Mouse (Mus musculus) mouse trophoblast stem cell (cell line): ENCODE results near the gene Stum.
"Not testable (repeated sequence)": the region's sequence is repeated elsewhere in the genome, so short reads cannot be mapped to it uniquely, and the experiment has no call there.

Experiments used
- in situ Hi-C, 2 experiments: fragments of 300-500 bp; cut with MseI, MboI; formaldehyde crosslinking; loops; 2 replicates in 1 of 2; 3 replicates in 1 of 2; pipeline ENCODE4 v1.15.1; 2025

Gene Stum

DNA sequence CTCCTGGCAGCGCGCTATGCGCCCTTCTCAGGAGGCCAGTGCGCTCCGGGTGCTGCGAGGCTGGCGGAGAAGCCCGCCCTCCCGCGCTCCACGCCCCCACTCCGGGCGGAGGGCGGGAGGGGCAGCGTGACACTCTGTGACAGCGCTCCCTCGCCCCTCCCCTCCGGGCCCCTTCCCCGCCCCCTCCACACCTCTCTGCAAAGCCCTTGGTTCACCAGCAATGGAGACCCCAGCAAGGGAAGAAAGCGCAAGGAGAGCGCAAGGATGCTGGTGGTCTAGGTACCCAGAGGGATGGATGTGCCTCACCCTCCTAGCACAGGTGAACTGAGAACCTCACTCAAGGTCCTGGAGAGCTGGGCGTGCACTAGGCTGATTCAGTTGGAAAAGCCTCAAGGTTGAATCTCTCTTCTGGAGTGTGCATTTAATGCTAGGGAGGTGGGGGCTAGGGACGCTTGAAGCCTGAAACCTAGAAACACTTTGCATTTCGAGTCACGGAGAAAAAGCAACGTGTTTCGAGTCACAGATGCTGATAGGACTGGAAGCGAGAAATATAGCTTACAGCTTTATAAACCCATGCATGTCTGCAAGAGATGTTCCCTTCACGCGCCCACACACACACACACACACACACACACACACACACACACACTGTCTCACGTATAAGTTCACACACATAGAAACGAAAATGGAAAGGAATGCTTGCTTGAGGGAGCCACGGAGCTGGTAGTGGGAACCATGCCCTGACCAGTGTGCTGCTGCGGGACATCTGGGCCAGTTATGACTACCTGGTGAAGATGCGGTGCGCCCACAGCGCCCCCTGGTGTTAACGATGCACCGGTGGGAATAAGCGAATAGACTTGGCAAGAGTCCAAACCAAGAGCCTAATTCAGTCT lies at the start of gene Stum:
TSS of gene Stum (minus strand) at position 106 of the 893 bp plus-strand sequence.
- in situ Hi-C loops: loop anchor here (5.0 to 10.0 kb wide), 2 partner anchors 49 to 51 kb away; no protein-coding TSS in a partner anchor

DNA sequence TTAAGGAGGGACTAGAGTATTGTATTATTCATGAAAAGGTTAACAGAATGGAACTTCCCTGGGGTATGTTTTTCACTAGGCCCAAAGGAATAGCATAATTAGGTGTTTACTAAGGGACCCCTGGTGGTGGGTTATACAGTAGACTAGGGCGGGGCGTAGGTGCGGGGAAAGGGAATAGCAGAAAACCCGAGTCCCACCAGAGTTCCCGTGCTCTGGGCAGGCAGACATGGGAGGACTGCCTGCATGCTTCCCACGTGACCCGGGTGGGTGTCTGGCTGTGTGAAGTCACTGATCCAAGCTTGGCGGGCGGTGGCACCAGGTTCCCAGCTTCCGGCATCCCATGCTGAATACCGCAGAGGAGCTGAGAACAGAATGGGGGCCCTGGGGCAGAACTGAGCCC lies 49.4 kb upstream of the Stum start:
- in situ Hi-C loops: no loop called here

DNA sequence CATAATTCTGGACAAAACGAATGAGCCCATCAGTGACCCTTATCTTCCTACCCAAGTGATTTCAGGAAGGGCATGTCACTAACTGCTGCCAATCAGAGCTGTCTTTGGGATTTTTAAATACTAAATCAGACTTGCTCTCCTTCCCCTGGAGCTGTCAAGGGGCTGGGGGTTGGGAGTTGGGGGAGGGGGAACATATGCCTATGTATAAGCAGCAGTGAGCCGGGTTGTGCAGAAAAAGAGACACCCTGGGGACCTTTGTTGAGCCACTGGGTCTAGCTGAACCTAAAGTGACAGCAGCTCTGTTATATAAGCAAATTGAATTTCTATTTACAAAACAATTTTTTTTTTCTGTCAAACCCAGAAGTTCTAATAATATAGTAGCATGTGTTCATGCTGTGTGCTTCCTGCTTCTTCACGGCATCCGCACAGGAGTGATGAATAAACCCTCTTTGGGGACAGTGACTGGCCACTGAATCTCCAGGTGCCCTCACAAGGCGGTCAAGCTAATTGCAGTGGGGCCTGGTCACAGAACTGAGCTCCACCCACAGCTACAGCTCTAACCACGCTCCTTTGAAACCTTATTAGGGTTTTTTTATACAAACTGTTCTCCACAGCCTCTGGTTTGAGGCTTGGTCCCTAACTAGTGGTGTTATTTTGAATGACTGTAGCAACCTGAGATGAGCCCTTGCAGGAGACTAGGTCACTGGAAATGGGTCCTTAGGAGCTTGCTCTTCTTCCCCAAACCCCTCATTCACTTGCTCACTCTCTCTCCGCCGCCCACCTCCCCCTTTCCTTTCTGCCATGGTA lies 47.4 kb upstream of the Stum start:
- in situ Hi-C loops: no loop called here

DNA sequence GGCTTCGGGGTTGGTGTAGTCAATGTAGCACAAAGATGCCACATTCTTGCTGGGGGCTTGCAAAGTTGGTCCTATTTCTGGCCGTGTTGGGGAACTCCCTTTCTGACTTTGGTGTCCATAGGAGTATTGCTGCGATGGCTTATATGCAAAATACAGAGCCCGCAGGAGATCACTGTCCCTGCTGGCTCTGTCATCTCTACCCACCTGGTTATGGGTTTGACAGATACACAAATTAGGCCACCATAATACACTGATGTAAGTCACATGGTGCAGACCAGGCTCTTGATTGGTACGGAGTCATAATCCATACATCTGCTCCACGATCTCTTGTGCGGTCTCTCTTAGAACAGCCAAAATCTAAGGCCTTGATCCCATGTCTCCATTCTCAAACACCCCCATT lies 46.5 kb upstream of the Stum start:
- in situ Hi-C loops: no loop called here

DNA sequence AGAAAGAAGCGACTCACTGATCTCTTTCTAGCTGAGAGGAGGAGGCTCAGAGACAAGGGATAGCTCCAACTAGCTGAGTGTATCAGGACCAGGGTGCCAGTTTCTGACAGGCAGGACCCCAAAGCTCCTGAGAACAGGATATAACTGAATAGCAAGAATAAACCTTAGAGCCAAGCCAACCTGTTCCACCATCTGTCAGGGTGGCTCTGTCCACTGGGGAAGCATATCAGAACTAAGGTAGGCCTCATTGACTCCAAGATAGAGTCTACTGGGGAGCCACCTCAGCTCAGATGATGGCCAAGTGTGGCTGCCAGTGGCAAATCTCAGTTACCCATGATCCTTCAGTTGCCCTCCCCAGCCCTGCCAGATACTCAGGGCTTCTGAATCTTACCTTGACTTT lies 42.0 kb upstream of the Stum start:
- in situ Hi-C loops: no loop called here

DNA sequence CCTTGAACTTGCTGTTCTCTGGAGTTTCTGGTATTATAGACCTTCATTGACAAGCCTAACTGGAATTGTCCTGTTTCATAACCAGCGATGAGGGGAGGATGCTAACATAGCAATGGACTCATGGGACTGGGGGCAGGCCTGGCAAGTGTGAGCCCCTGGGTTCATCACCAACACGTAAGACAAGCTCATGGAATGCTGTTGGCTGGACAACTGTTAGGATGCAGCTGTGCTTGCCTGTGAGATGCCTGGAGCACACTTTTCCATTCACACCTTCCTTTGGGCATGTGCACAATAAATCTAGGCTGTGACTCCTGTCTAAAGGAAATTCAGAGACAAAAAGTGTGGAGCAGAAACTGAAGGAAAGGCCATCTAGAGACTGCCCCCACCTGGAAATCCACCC lies 40.0 kb upstream of the Stum start:
- in situ Hi-C loops: no loop called here

DNA sequence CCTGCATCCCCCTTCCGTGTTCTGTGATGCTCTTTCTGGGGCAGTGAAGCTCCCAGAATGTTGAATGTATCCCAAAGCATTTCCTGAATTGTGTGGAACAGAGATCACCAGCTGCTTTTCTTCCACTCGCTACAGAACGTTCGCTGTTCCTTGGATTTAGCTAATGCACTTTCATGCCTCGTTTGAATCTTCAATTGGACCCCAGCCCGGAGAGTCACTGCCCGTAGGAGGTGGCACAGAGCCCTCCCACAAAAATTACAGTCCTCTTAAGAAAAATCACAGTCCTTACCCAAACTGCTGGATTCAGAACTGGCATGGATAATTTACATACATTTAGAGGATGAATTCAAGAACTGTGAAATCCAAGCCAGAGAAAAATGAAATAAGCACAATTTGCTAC lies 36.9 kb upstream of the Stum start:
- in situ Hi-C loops: no loop called here

DNA sequence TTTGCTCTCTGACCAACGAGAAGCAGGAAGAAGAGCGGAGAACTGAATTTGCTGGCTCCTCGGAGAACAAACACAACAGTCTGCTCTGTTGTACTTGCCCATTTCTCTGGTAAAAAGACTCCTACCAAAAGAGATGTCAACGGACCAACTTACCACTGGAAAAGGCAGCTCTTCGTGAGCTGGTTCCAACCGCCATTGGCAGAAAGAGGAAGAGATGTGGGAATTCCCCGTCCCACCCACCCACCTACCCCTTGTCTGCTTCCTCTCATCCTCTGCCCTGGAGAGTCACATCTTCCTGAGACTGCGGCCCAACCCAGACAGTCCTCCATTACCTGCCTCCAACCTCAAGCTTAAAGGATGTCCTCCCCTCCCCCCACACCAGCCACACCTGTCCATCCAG lies 36.2 kb upstream of the Stum start:
- in situ Hi-C loops: no loop called here

DNA sequence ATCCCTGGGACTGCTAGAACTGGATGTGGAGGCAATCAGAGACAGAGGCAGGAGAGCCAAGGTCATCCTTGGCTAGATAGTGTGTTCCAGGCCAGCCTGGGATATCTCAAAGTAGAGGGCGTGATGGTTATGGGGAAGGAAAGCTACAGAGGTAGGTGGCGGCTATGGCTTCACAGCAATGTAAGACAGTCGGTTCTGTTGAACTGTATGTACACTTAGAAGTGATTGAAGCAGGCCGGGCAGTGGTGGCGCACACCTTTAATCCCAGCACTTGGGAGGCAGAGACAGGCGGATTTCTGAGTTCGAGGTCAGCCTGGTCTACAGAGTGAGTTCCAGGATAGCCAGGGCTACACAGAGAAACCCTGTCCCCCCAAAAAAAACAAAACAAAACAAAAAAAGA lies 35.6 kb upstream of the Stum start:
- in situ Hi-C loops: not testable (repeated sequence)

DNA sequence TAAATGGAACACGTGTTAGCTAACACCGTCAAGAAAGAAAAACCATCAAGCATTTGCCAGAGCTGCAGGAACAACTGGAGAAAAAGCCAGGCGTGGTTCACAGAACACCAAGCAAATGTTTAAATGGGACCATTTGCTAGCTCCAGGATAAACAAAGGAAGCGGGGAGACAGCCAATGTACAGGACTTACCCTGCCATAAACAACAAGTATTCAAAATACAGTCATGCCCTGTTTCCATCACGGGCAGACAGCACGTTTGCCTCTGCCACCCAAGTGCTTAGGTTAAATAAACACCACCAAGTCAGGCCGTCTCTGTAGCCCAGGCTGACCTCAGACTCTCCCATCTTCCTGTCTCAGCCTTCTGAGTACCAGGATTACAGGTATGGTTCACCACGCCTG lies 35.1 kb upstream of the Stum start:
- in situ Hi-C loops: no loop called here

DNA sequence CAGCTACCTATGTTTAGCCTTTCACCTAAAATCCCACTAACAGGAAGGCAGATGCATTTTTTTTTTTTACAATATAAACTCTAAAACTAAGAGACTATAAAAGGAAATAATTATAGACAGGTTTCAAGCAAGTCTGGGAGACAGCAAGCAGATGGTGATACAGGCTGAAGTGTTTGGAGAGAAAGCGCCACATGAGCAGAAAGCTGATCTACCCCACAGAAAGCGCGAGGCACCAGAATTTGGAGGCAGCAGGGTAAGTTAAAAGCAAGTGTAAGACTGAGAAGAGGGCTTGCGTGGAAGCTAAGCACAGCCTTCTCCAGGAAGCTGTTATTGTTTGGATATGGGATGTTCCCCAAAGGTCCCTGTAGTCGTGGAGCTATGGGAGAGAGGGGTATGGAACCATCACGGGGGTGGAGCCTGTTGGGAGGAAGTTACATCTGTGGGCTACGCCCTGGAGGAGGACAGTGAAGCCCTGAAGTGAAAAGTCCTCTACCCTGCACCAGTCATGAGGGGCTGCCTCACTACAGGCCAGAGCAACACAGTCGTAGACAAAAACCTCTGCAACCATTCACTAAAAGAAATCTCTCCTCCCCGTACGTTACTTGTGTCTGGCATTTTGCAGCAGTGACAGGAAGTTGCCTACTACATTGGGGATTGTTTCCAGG lies 34.2 kb upstream of the Stum start:
- in situ Hi-C loops: no loop called here

DNA sequence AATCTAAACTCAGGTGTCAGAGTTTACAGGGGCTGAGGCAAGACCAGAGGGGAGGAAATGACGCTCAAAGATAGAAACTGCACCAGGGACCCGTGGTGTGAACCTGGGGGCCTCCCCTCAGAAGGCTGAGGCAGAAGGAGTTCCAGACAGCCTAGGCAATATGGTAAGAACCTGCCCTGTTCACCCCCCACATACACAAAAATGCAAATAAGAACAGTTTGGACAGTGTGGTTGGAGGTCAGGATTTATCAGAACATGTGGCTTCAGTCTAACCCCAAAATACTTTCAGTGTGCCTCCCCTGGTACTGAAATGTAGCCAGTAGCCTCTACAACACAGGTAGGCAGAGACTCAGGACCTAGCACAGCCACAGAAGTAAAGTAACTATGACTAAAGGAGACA lies 30.8 kb upstream of the Stum start:
- in situ Hi-C loops: no loop called here

DNA sequence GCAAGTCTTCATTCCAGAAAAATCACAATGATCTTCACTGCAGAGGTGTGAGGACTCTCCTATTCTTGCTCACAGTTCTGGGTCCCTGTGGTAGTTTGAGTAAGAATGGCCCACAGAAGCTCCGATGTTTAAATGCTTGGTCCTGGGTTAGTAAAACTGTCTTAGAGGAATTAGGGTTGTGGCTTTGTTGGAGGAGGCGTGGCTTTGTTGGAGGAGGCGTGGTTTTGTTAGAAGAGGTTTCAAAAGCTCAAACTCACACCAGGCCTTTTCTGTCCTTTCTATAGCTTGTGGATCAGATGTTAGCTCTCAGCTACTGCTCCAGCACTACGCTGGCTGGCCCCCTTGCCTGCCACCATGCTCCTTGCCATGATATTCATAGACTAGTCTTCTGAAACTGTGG lies 27.6 kb upstream of the Stum start:
- in situ Hi-C loops: no loop called here

DNA sequence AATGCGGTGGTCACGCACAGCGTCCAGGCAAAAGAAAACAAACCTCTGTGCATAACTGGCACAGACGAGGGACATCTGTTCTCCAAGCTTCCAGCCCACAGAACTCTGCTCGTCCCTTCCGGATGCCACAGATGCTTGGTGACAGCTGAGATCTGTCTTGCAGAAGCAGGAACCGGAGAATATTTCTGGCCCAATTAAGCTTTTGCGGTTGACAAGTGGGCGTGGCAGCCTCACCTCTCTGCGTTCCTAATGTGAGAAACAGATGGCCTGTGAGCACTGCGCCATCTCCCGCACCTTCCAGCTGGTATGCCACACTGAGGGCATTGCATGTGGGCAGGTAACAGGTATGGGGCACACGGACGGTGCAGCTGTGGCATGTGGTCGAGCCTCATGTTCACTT lies 27.1 kb upstream of the Stum start:
- in situ Hi-C loops: no loop called here

DNA sequence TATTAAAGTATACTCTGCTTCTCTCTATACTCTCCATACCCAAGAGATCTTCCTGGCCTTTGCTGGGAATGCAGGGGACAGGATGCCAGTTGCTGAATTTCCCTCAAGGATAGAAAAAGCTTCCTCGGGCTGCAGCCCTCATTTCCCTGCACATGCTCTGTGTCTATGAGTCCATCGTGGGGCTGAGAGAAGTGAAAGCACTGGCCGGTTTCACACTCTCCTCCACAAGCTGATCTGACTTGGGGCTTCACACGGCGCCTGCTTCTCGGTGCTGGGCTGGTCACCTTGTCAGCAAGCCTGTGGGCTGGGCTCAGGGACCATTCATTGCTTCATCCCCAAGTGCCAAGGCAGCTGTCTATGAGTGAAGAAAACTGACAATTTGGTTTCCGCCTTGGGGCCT lies 25.4 kb upstream of the Stum start:
- in situ Hi-C loops: no loop called here

DNA sequence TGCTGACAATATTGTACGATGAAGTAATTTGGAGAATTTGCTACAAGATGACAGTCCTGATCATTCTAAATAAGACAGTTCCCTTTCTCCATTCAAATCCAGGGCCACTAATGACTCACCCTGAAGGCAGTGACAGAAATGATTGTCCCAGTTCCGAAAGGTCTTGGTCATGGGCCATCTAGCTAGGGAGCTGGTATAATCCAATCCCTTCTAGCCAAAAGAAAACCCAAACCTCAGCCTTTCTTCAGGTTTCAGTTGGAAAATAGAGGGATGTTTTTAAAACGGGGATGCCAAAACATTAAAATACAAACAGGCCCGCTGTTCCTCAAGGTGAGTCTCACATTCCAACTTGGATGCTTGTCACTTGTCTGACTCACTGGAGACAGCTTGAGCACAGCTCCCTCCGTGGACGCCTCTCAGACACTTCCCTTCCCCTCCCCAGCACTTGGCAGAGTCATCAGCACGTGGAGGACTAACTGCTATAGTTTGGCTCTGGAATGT lies 24.0 kb upstream of the Stum start:
- in situ Hi-C loops: no loop called here

DNA sequence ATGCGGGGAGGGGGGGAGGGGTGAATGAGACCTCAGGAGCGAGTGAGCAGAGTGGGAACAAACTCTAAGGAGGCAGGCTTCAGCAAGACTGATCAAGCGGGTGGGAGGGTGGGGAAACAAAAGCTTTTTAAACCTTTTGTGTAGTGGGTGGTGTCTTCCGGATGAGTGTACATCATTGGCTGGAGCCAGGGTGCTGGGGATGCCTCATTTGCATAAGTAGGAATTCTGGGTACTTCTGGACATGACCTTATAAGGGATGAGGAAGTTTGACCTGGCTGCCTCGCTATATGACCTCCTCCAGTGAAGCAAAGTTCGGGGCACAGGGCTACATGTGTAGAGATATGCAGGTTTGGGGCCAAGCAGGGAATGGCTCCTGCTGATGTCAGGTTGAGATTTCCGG lies 23.0 kb upstream of the Stum start:
- in situ Hi-C loops: no loop called here

DNA sequence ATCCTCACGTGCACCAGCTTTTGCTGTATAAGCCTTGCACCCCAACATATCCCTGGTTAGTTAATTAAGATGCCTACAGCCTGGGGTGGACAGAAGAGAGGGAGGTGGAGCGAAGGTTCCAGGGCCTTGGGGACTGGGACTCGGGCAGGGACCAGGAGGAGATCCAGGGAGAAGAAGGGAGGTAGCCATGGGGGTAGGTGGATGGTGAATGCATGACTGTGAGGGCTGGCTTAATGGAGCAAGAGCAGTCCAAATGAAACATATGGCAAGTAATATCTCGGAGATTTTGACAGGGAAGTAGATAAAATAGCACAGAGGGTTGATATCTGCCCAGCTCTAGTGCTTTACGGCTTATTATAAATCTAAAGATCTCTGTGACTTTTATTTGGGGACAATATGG lies 21.6 kb upstream of the Stum start:
- in situ Hi-C loops: no loop called here

DNA sequence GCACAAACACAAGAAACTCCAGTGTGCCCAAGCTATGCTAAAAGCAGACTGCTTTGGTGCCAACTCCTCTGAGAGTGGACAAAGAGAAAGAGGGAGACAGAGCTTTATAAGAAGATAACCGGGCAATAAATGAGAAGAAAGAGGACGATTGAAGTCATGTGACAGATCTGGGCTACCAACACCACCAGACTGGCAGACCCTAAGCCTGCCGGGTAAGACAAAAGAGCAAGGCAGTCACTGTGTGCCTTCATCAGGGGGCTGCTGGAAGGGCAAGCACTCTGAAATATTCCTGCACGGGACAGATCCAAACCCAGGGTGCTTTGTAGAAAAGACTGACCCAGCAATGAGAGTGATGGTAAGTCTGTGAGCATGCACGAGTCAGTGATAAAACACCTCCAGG lies 20.2 kb upstream of the Stum start:
- in situ Hi-C loops: no loop called here

DNA sequence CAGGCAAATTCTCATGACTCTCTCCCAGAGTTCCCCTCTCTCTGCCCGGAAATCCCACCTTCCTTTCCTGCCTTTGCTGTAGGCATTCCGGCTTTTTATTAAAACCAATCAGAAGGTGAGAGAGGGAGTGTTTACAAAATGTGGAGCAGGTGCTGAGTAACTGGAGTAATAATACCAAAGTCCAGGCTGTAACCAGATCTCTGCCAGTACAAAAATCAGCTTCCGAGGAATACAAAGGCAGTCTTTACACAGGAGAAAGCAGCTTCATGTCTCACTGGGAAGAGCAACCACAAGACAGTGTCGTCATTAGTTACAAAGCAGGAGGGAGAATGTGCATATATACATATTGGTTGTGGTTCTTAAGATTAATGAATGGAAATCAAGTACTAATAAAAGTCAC lies 19.3 kb upstream of the Stum start:
- in situ Hi-C loops: no loop called here

DNA sequence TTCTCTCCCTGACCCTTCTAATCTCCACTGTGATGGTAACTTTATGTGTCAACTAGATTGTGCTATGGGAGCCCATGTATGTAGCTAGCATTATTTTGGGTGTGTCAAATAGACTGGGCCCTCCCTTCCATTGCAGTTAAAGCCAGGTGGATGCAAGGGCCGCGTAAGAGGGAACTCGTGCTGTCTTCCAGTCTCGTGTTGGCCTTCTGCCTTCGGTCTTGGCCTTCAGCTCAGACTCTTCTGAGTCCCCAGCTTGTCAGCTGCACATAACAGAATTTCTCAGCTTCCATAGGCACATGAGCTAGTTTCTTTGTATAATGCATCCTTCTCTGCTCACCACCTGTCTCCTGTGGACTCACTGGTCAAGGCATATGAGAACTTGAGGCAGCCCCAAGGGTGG lies 17.3 kb upstream of the Stum start:
- in situ Hi-C loops: no loop called here

DNA sequence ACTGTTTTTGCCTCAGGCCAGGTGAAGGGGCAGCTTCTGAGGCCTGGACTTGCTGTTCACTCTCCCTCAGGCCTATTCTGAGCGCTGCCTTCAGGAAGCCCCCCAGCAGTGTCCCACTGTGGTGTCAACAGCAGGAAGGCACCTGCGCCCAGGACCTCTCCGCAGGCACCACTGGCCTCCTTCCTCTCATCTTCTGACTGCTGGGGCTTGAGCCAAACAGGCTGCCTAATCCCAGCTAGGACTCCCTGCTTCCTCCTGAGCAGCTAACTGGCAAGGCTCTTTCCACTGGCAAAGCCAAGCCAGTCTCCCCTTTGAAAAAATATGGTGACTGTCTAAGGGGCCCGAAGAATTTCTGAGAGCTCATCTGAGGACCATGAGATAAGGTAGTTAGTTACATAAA lies 16.9 kb upstream of the Stum start:
- in situ Hi-C loops: no loop called here
